8 mouse cellular contexts compared by ENCODE assay signal in the genomic region with DNA sequence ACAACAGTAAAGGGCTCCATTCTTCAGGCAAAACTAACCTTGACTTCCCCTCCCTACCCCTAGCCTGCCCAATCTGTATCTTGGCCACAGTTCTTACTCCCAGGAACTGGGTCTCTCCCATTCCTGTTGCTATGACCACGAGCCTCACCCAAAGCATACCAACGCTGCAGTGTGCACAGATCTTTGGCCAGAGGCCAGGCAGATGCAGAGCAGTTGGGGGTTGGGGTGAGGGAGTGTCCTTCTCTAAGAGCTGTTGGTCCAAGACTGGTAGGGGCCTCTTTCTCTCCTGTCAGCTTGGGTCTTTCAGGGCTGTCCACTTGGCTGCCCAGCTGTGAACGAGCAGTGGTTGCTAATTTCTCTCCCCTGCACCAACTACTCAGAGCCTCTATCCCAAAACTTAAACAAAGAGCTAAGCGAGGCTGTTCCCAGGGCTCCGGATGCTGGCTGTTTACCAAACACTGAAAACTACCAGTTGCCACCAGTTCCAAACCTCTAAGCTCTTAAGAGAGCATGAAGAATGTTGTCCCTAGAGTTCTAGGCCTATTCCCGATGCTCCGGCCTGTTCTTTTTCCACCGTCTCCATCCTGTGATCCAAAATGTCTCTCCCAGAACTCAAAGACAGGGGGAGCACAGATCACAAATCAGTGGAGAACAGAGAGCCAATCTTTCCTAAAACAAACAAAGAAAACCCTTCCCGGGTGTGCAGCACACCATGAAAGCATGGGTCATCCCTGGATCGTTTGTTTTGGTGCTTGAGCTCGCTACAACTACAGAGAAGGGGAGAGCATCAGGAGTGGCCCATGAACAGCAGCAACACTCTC.
DNase-seq lines count a peak whose midpoint lies in the region; ATAC-seq lines count a peak whose summit lies in the region.

No protein-coding gene starts in this region.

- H3K9me3 ChIP-seq in heart, embryonic 15.5 days (replicated peaks) = no peaks in the 10 kb centered on the region
- no peaks in the 10 kb centered on the region for H3K9me3 ChIP-seq in lung, embryonic 16.5 days (ENCODE audit: control insufficient read depth, low read length)

- 39% methylated on average over 11 of the region's 11 CpGs for WGBS in heart, embryonic 15.5 days
- WGBS in lung, embryonic 16.5 days = 12% methylated on average over 11 of the region's 11 CpGs

- H3K36me3 ChIP-seq in heart, embryonic 15.5 days = no peaks in the 10 kb centered on the region
- no peaks in the 10 kb centered on the region for H3K36me3 ChIP-seq in lung, embryonic 16.5 days (ENCODE audit: control insufficient read depth, insufficient read depth, low read length)

- ATAC-seq in heart, embryonic 15.5 days (replicated peaks; ENCODE audit: insufficient number of reproducible peaks, insufficient read depth, low FRiP score, low read depth) = peak; percentile 68
- peak; percentile 85 for ATAC-seq in lung, embryonic 16.5 days (ENCODE audit: low read depth)

- H3K4me2 ChIP-seq in heart, embryonic 15.5 days = no peak overlapping the region
- H3K4me2 ChIP-seq in lung, embryonic 16.5 days (ENCODE audit: low read depth, low read length) = 0 out of 2 replicates have a peak overlapping the region, but pooled peaks have one; percentile 1

- no peaks in the 10 kb centered on the region for H3K27me3 ChIP-seq in heart, embryonic 15.5 days
- H3K27me3 ChIP-seq in lung, embryonic 16.5 days (ENCODE audit: control insufficient read depth, insufficient read depth, low read depth, low read length) = no peaks in the 10 kb centered on the region

- peak; percentile 41 for DNase-seq in gastrocnemius, adult 18-20 months (ENCODE audit: low spot score)
- DNase-seq in gastrocnemius, adult 8-10 months (ENCODE audit: low spot score in 2 of 2) = no peak
- DNase-seq in cerebellum, adult 9-11 months = peak; percentile 50
- DNase-seq in kidney, postnatal 25 days = peak; percentile 75 to 86
- DNase-seq in right cerebral cortex, postnatal 14 days = peak; percentile 56
- DNase-seq in thymus, postnatal 10 days (ENCODE audit: low spot score in 2 of 2) = no peak

- H3K9ac ChIP-seq in heart, embryonic 15.5 days = no peak overlapping the region
- H3K9ac ChIP-seq in lung, embryonic 16.5 days (ENCODE audit: low read length) = peak overlapping the region; percentile 12; the same call in 1 of the 2 replicates

- H3K27ac ChIP-seq in heart, embryonic 15.5 days = peak overlapping the region; percentile 80
- peak overlapping the region; percentile 94 for H3K27ac ChIP-seq in lung, embryonic 16.5 days (ENCODE audit: low read length)

- no peak overlapping the region for H3K4me3 ChIP-seq in heart, embryonic 15.5 days
- H3K4me3 ChIP-seq in lung, embryonic 16.5 days (ENCODE audit: low read length) = no peak overlapping the region

- H3K4me1 ChIP-seq in heart, embryonic 15.5 days (replicated peaks) = peaks cover 75% of the 10 kb centered on the region
- H3K4me1 ChIP-seq in lung, embryonic 16.5 days (replicated peaks; ENCODE audit: control insufficient read depth, insufficient read depth, low read length) = peaks cover 82% of the 10 kb centered on the region

Comparison
In these comparisons a context has a peak if more than half of its experiments do, and no peak if none do; other contexts are left out.
1. DNase-seq: peak in gastrocnemius, adult 18-20 months (single experiment), cerebellum, adult 9-11 months (single experiment), kidney, postnatal 25 days (2 of 2) and right cerebral cortex, postnatal 14 days (single experiment); none in gastrocnemius, adult 8-10 months (0 of 2) and thymus, postnatal 10 days (0 of 2).